Mouse (Mus musculus) lung, adult 2 months (tissue): ENCODE measurements around the gene Car2. TPM values are rescaled to one million over a fixed set of nuclear protein-coding genes. Genes with fewer than 3 reads are reported as not detected.

Experiments
- DNase-seq: peaks from one replicate; pipeline ENCODE4 v3.0.0; 2022
- H3K4me1 ChIP-seq: fragments of 200-500 bp; 2 replicates; pipeline ENCODE4 v1.6.1; 2011; ENCODE audit warnings: low read length; ENCODE audit not compliant: control insufficient read depth, insufficient read depth
- H3K4me3 ChIP-seq: fragments of 200-500 bp; replicated peaks from 2 replicates; pipeline ENCODE3; 2011; ENCODE audit warnings: low read depth, mild to moderate bottlenecking, control low read depth, low read length; ENCODE audit errors: extremely low read depth
- CTCF ChIP-seq: fragments of 200-500 bp; IDR thresholded peaks from 2 replicates; pipeline ENCODE4 v1.5.1; 2011; ENCODE audit warnings: mild to moderate bottlenecking, low read length, control low read depth; ENCODE audit not compliant: insufficient read depth
- POLR2A ChIP-seq: fragments of 200-500 bp; IDR thresholded peaks from 2 replicates; pipeline ENCODE4 v1.6.1; 2011; ENCODE audit warnings: low read depth, mild to moderate bottlenecking, control low read depth, low read length, borderline replicate concordance; ENCODE audit errors: extremely low read depth
- WGBS: fragments of 180-500 bp; shearing (Covaris S2); methylation state at CpG from one replicate; pipeline ENCODE4 v1.1.7; 2018; 5-methylcytosine and 5-hydroxymethylcytosine counted together
- polyA plus RNA-seq: library from polyadenylated mRNA; depleted of rRNA; stranded (reverse); fragments of >200 nt; gene quantifications from 2 replicates; pipeline ENCODE4 v1.2.3, GENCODE M21; 2012; rRNA removed

The Car2 gene
- polyA plus RNA-seq, 1 experiment: 194 TPM

DNA sequence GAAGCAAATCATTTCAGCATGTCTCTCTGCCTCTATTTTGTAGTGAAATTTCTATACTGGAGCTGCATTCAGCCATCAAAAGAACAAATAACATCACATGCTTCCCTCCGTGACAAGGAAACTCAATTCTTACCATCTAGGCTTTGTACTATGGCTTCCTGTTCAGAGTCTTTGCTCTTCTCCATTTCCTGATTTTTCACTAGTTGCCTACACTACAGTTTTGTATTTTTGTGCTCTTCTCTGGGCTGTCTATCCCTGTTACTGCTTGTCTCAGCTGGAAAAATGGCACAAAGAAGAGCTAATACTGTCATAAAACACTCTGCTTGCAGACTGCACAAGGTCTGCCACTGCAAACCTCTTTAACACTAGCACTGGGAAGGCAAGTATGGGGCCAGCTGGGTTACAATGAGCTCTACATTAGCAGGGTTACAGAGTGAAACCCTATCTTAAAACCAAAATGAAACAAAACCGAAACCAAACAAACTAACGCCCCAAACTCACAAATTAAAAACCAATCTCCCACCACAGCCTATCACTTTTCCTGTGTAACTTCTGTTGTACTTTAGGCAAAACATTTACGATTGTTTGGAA lies 26.0 kb downstream of the Car2 start:
- DNase-seq: no peak
- Histone ChIP-seq H3K4me3 (no peak overlapping the region), H3K4me1 (no peaks in the 10 kb centered on the region)
- TF ChIP-seq CTCF: no peak
- no peak for TF ChIP-seq POLR2A
- 52% methylated on average over 4 of the region's 4 CpGs for WGBS

DNA sequence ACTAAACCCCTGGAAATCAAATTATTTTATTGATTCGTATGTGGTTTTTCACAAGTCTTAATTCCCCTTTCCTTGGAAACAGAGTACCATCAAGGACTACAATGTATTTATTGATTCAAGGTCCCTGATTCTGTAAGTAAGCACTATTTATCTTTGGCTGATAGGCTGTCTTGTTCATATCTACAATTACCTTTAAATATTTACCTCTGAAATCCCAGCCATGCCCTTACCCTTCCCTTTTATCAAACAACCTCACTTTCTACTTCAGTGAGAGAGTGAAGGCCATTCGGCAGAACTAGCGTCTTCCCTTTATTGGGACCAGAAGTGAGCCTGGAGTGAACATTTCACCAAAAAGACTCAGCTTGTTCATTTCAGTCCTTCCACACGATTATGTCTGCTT lies 27.7 kb downstream of the Car2 start:
- Histone ChIP-seq H3K4me3 (no peak overlapping the region), H3K4me1 (no peaks in the 10 kb centered on the region)
- TF ChIP-seq CTCF (no peak), POLR2A (no peak)
- no peak for DNase-seq
- 66% methylated on average over 4 of the region's 4 CpGs for WGBS

DNA sequence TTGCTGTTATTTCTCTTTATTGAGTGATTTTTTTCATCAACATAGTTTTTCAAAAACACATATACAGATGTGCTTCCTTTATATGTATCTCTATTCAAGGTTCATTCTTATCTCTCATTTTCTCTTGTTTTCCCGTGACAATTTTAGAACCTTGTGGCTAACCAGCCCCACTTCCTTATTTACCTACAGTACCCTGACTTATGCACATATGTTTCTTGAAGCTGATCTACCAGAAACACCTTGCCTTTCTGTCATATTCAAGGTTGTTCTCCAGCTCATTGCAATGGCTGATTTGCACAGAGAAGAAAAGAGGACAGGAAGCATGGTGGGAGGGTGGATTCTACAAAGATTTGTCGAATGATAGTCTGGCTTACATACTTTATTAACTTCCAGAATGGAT lies 29.3 kb downstream of the Car2 start:
- no peak for DNase-seq
- WGBS: 57% methylated on average over 2 of the region's 2 CpGs
- no peak overlapping the region for H3K4me3 ChIP-seq
- TF ChIP-seq CTCF (no peak), POLR2A (no peak)
- no peaks in the 10 kb centered on the region for H3K4me1 ChIP-seq

DNA sequence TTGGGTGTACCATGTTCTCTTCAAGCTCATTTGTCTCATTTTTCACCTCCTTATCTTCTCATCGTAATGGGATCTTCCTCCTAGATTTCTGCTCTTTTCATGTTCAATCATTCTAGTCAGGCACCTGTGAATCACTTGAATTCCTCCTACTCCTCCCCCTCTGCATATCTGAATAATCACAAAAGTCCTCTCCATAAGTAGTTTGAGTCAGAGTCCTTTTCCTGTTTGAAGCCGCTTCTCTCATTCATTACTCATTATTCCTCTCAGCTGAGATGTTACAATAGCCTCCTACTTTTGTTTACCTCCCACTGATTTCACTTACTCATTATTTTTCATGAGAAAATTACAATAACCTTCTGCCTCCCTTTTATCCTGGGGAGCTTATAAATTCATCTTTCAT lies 31.2 kb downstream of the Car2 start:
- no peak for DNase-seq
- 59% methylated on average over 2 of the region's 2 CpGs for WGBS
- no peak overlapping the region for H3K4me3 ChIP-seq
- TF ChIP-seq CTCF (no peak), POLR2A (no peak)
- H3K4me1 ChIP-seq: no peaks in the 10 kb centered on the region

DNA sequence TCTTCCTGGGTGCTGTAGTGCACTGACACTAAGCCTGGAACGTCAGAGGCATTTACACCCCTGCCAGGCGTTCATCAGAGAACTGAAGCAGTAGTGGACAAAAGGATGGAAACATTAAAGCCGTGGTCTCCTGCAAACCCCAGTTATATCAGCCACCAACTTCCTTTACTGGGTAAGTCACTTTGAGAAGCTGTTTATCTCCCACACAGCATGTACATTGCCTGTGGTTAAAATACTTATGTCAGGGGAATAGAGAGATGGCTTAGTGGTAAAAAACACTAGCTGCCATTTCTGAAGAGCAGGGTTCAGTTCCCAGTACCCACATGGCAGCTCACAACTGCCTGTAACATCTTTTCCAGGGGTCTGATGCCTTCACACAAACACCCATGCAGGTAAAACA lies 58.6 kb downstream of the Car2 start:
- Histone ChIP-seq H3K4me1 (no peaks in the 10 kb centered on the region), H3K4me3 (no peak overlapping the region)
- TF ChIP-seq CTCF: no peak
- no peak for TF ChIP-seq POLR2A
- DNase-seq: no peak
- WGBS: 71% methylated on average over 3 of the region's 3 CpGs

DNA sequence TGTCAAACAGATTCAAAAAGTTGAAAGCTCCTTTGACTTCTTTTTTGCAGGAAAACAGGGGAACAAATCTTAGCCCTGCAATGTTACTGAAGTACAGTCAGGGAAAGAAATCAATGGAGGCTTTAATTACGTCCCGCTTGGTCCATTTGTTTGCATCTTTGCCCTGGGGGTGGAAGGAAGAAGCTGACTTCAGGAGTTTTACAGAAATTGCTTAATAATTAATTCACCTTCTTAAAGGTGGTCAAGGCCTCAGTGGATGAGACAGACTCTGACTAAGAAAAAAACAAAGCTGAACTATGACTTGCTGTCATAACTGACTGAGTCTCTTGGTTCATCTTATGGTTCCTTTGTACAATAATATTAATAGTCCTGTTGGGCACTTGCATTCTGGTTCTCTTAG lies 59.6 kb downstream of the Car2 start:
- WGBS: 90% methylated on average over 2 of the region's 2 CpGs
- DNase-seq: no peak
- H3K4me1 ChIP-seq: no peaks in the 10 kb centered on the region
- no peak overlapping the region for H3K4me3 ChIP-seq
- TF ChIP-seq POLR2A (no peak), CTCF (no peak)

DNA sequence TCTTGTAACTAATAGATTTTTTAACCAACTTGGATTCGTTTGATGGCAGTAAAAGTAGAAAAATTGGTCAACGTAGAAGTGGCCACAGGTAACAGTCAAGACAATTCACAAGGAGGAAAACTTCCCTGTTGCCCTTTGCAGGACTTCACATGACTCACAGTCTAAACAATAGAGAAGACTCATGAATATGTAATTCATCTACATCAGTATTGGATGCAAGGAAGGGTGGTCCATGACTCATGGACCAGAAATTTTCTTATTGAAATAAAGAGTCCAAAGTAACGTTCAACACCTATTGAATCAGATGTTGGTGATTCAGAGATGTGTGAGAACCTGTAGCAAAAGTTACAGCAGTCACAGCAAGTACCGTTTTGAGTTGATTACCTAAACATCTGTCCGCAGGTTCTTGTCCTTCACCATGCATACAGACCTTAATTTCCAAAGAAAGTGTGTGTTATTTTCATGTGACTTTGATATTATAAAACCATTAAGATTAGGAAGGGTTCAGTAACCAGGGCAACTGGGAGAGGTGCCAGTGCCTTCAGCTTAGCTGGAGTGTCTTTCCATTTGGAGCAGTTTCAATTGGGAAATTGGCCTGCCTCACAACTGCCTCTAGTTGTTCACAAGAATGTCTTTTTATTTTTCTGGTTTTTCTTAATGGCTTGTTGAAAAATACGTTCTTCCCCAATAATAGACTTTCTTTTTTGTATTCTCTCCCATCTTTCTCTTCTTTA lies 62.2 kb downstream of the Car2 start:
- WGBS: 62% methylated on average over 6 of the region's 6 CpGs
- peaks cover 4% of the 10 kb centered on the region; the same call in 1 of the 2 replicates for H3K4me1 ChIP-seq
- DNase-seq: no peak
- no peak for TF ChIP-seq POLR2A
- no peak for TF ChIP-seq CTCF
- H3K4me3 ChIP-seq: no peak overlapping the region

DNA sequence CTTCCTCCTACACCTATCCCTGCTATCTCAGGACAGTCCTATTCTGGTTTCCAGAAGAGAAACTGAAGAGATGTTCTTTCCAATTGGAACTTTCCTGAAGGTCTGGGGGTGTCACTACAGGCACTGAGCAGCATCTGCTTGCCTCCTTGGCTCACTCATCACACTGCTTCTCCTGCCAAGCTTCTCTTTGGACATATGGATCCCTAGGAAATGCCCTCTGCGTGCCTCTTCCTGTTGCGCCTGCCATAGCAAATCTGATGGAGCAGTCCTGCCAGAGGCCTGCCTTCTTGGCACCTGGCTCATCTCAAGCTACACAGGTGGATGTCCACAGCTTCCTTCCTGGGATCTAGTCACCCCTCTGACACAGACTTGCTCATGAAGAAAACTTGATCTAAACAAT lies 64.0 kb downstream of the Car2 start:
- 51% methylated on average over 2 of the region's 2 CpGs for WGBS
- H3K4me1 ChIP-seq: peaks cover 4% of the 10 kb centered on the region; the same call in 1 of the 2 replicates
- no peak for DNase-seq
- TF ChIP-seq CTCF: no peak
- no peak for TF ChIP-seq POLR2A
- no peak overlapping the region for H3K4me3 ChIP-seq

Other genes starting within 250 kb of the Car2 start
- gene Car13, start 244.5 kb upstream of the Car2 start, polyA plus RNA-seq: 1.7 and 4.1 TPM in 2 replicates
- gene Car1, start 77.9 kb upstream of the Car2 start, polyA plus RNA-seq: 0.45 and 11.4 TPM in 2 replicates
- 149 and 376 TPM in 2 replicates for gene Car3, start 22.8 kb upstream of the Car2 start, polyA plus RNA-seq